ENCODE assay signal across 10 mouse cellular contexts in genomic region chr16:73863748-73864147, GRCm38 (mm10).
DNase-seq lines count a peak whose midpoint lies in the region; ATAC-seq and TF ChIP-seq lines count a peak whose summit lies in the region.
"Had no signal": no experiment of that assay in that cellular context is flagged by ENCODE, and none has a peak within 500 bp of the region (broad histone marks: within the 10 kb centered on the region; RNA-seq: fewer than 3 reads in every experiment).

No protein-coding gene starts in this region.

- no peaks in the 10 kb centered on the region for H3K27me3 ChIP-seq in hindbrain, embryonic 14.5 days (ENCODE audit: control insufficient read depth, insufficient read depth, low read length)
- no peaks in the 10 kb centered on the region for H3K27me3 ChIP-seq in hindbrain, embryonic 16.5 days (replicated peaks; ENCODE audit: control insufficient read depth, insufficient read depth, low read length)
- no peaks in the 10 kb centered on the region for H3K27me3 ChIP-seq in lung, postnatal 0 days (replicated peaks; ENCODE audit: insufficient read depth, low read length)
- H3K27me3 ChIP-seq in kidney, embryonic 14.5 days (ENCODE audit: control insufficient read depth, insufficient read depth, low read length), result no peaks in the 10 kb centered on the region

- peak overlapping the region; percentile 27 for H3K4me2 ChIP-seq in hindbrain, embryonic 14.5 days (replicated peaks)
- H3K4me2 ChIP-seq in hindbrain, embryonic 16.5 days (ENCODE audit: low read length), result no peak overlapping the region; the same call in 1 of the 2 replicates
- H3K4me2 ChIP-seq in lung, postnatal 0 days (replicated peaks; ENCODE audit: low read depth, low read length), result no peak overlapping the region
- H3K4me2 ChIP-seq in kidney, embryonic 14.5 days (replicated peaks; ENCODE audit: low read depth, low read length), result no peak overlapping the region

- peaks cover 23% of the 10 kb centered on the region for H3K4me1 ChIP-seq in hindbrain, embryonic 14.5 days (replicated peaks; ENCODE audit: control insufficient read depth, insufficient read depth, low read length)
- H3K4me1 ChIP-seq in hindbrain, embryonic 16.5 days (ENCODE audit: control insufficient read depth, insufficient read depth, low read depth, low read length), result peaks cover 5% of the 10 kb centered on the region
- no peaks in the 10 kb centered on the region for H3K4me1 ChIP-seq in lung, postnatal 0 days (ENCODE audit: insufficient read depth, low read depth, low read length)
- no peaks in the 10 kb centered on the region for H3K4me1 ChIP-seq in kidney, embryonic 14.5 days (ENCODE audit: control insufficient read depth, insufficient read depth, low read length)

- TF ChIP-seq CTCF in lung, postnatal 0 days (IDR thresholded peaks at IDR 0.05), result no peak

- peak; percentile 57 for DNase-seq in hindbrain, embryonic 14.5 days (ENCODE audit: low spot score)
- peak; percentile 48 for DNase-seq in ZHBTc4 (ENCODE audit: low read depth, low spot score)
- peak; percentile 24 for DNase-seq in lung, postnatal 0 days (ENCODE audit: low spot score)
- DNase-seq in thymus, postnatal 4 days, result no peak
- DNase-seq in layer of hippocampus, postnatal 25 days (ENCODE audit: extremely low spot score in 1 of 2, low spot score in 1 of 2), result no peak
- DNase-seq: gastrocnemius, adult 2 months; layer of hippocampus, postnatal 36 days had no signal

- no peaks in the 10 kb centered on the region for H3K36me3 ChIP-seq in hindbrain, embryonic 14.5 days (replicated peaks; ENCODE audit: control insufficient read depth, insufficient read depth)
- no peaks in the 10 kb centered on the region for H3K36me3 ChIP-seq in hindbrain, embryonic 16.5 days (ENCODE audit: control insufficient read depth, insufficient read depth, low read length)
- no peaks in the 10 kb centered on the region for H3K36me3 ChIP-seq in lung, postnatal 0 days (ENCODE audit: insufficient read depth, low read length)
- H3K36me3 ChIP-seq in kidney, embryonic 14.5 days (ENCODE audit: control insufficient read depth, insufficient read depth, low read length), result no peaks in the 10 kb centered on the region

- no peak overlapping the region for H3K4me3 ChIP-seq in hindbrain, embryonic 14.5 days (replicated peaks; ENCODE audit: low read length)
- H3K4me3 ChIP-seq in hindbrain, embryonic 16.5 days (ENCODE audit: low read length), result no peak overlapping the region
- no peak overlapping the region for H3K4me3 ChIP-seq in lung, postnatal 0 days (ENCODE audit: low read depth, low read length)
- H3K4me3 ChIP-seq in kidney, embryonic 14.5 days (ENCODE audit: low read length), result no peak overlapping the region
- H3K4me3 ChIP-seq: gastrocnemius, adult 2 months had no signal

- peak overlapping the region; percentile 60 for H3K27ac ChIP-seq in hindbrain, embryonic 14.5 days
- no peak overlapping the region for H3K27ac ChIP-seq in hindbrain, embryonic 16.5 days (ENCODE audit: low read depth, low read length)
- no peak overlapping the region for H3K27ac ChIP-seq in lung, postnatal 0 days (ENCODE audit: low read length)
- H3K27ac ChIP-seq in kidney, embryonic 14.5 days (ENCODE audit: low read depth, low read length), result no peak overlapping the region
- H3K27ac ChIP-seq: gastrocnemius, adult 2 months had no signal

- WGBS in hindbrain, embryonic 14.5 days, result under 1% methylated on average over 3 of the region's 3 CpGs
- 3% methylated on average over 3 of the region's 3 CpGs for WGBS in hindbrain, embryonic 16.5 days
- 19% methylated on average over 3 of the region's 3 CpGs for WGBS in lung, postnatal 0 days
- WGBS in kidney, embryonic 14.5 days, result 12% methylated on average over 3 of the region's 3 CpGs

- ATAC-seq in hindbrain, embryonic 14.5 days (ENCODE audit: low FRiP score), result no peak
- ATAC-seq in hindbrain, embryonic 16.5 days, result no peak
- ATAC-seq in common myeloid progenitor, adult 5-6 weeks (replicated peaks; ENCODE audit: low read depth, poor library complexity, severe bottlenecking), result peak; percentile 84
- no peak for ATAC-seq in lung, postnatal 0 days
- no peak for ATAC-seq in kidney, embryonic 14.5 days (ENCODE audit: low FRiP score, low TSS enrichment)

- H3K9ac ChIP-seq in hindbrain, embryonic 14.5 days, result no peak overlapping the region
- H3K9ac ChIP-seq in hindbrain, embryonic 16.5 days (ENCODE audit: low read depth, low read length), result no peak overlapping the region
- H3K9ac ChIP-seq in lung, postnatal 0 days (replicated peaks; ENCODE audit: low read depth), result no peak overlapping the region
- H3K9ac ChIP-seq in kidney, embryonic 14.5 days (ENCODE audit: low read depth, low read length), result no peak overlapping the region

- TF ChIP-seq EP300 in lung, postnatal 0 days (IDR thresholded peaks at IDR 0.05), result no peak

- H3K9me3 ChIP-seq in hindbrain, embryonic 14.5 days (ENCODE audit: control insufficient read depth, low read length), result no peaks in the 10 kb centered on the region
- no peaks in the 10 kb centered on the region for H3K9me3 ChIP-seq in hindbrain, embryonic 16.5 days (ENCODE audit: control insufficient read depth, low read length)
- no peaks in the 10 kb centered on the region for H3K9me3 ChIP-seq in lung, postnatal 0 days (ENCODE audit: low read length)
- no peaks in the 10 kb centered on the region for H3K9me3 ChIP-seq in kidney, embryonic 14.5 days (ENCODE audit: control insufficient read depth, low read length)

Comparison
In these comparisons a context has a peak if more than half of its experiments do, and no peak if none do; other contexts are left out.
1. DNase-seq: peak in hindbrain, embryonic 14.5 days (single experiment), ZHBTc4 (single experiment) and lung, postnatal 0 days (single experiment); none in thymus, postnatal 4 days (single experiment) and layer of hippocampus, postnatal 25 days (0 of 2).